Mouse (Mus musculus) olfactory bulb, adult 2 months (tissue): ENCODE results near the gene Smg6.

Source experiments
- CTCF ChIP-seq: fragments of 200-500 bp; IDR thresholded peaks from 2 replicates; pipeline ENCODE4 v1.5.1; 2012; ENCODE audit warnings: low read depth, mild to moderate bottlenecking, low read length, moderate library complexity; ENCODE audit not compliant: insufficient read depth
- POLR2A ChIP-seq: fragments of 200-500 bp; IDR thresholded peaks from 2 replicates; pipeline ENCODE4 v1.6.1; 2012; ENCODE audit warnings: mild to moderate bottlenecking, low read depth, low read length, moderate library complexity; ENCODE audit not compliant: insufficient read depth

DNA sequence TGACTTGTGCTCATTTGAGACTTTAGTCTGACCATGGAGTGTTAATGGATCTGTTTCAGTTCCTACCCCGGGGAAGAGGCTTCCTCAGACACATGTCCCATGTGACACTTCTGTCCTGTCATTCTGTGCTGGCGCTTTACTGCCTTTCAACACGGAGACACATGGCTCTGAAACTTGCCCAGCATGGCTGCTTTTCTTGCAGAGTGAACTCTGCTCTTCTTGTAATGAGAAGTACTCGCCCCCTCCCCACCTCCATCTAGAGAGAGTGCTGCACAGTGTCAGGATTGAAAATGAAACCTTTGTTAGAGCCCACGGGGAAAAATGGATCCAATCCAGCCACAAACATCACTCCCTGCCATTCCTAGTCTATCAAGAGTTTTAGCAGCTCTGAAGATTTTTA lies 62.5 kb downstream of the Smg6 start:
- TF ChIP-seq CTCF (no peak), POLR2A (no peak)
